Mouse (Mus musculus) G1E (cell line): ENCODE measurements at regions not wholly inside any gene's neighbourhood (a gene's known extent, or its start where the extent isn't known, plus 50 kb on each side); places are given as distances from the start of the nearest gene placed in this dataset.

ENCODE experiments used
- ATAC-seq: 2 replicates; pipeline ENCODE4 v1.8.0; 2016; ENCODE audit warnings: mild to moderate bottlenecking; ENCODE audit not compliant: insufficient number of reproducible peaks, poor library complexity, low FRiP score, severe bottlenecking; ENCODE audit errors: extremely low read depth
- DNase-seq: peaks from one replicate; pipeline ENCODE4 v3.0.0; 2012; ENCODE audit warnings: low spot score
- H3K27me3 ChIP-seq: 2 replicates; pipeline ENCODE4 v1.6.1; 2012; ENCODE audit warnings: mild to moderate bottlenecking, low read length, inconsistent platforms; ENCODE audit not compliant: insufficient read depth
- H3K36me3 ChIP-seq: replicated peaks from 2 replicates; pipeline ENCODE3; 2012; ENCODE audit warnings: mild to moderate bottlenecking, inconsistent platforms
- H3K4me1 ChIP-seq: 2 replicates; pipeline ENCODE4 v1.6.1; 2012; ENCODE audit warnings: low read depth, low read length, inconsistent platforms, mixed read lengths; ENCODE audit not compliant: insufficient read depth
- H3K4me3 ChIP-seq: 2 replicates; pipeline ENCODE4 v1.5.1; 2012; ENCODE audit warnings: low read depth, mild to moderate bottlenecking, inconsistent platforms, low read length, moderate library complexity, mixed read lengths
- H3K9me3 ChIP-seq: replicated peaks from 2 replicates; pipeline ENCODE4 v1.6.1; 2012; ENCODE audit warnings: inconsistent platforms
- CTCF ChIP-seq: IDR thresholded peaks from 2 replicates; pipeline ENCODE4 v1.5.1; 2012; ENCODE audit warnings: low read depth, low read length, inconsistent platforms, mixed read lengths
- GATA1 ChIP-seq: IDR thresholded peaks from 2 replicates; pipeline ENCODE4 v1.6.1; 2012; ENCODE audit warnings: borderline replicate concordance, low read length, inconsistent platforms, mixed read lengths
- GATA2 ChIP-seq: IDR thresholded peaks from 2 replicates; pipeline ENCODE4 v1.6.1; 2012; ENCODE audit warnings: low read depth, low read length, inconsistent platforms, borderline replicate concordance
- POLR2AphosphoS5 ChIP-seq: IDR thresholded peaks from 2 replicates; pipeline ENCODE4 v1.6.1; 2012; ENCODE audit warnings: low read depth, low read length, inconsistent platforms; ENCODE audit not compliant: insufficient replicate concordance
- TAL1 ChIP-seq: conservative IDR thresholded peaks from 2 replicates; pipeline ENCODE4 v1.6.1; 2012; ENCODE audit warnings: low read depth, low read length, inconsistent platforms, mixed read lengths

DNA sequence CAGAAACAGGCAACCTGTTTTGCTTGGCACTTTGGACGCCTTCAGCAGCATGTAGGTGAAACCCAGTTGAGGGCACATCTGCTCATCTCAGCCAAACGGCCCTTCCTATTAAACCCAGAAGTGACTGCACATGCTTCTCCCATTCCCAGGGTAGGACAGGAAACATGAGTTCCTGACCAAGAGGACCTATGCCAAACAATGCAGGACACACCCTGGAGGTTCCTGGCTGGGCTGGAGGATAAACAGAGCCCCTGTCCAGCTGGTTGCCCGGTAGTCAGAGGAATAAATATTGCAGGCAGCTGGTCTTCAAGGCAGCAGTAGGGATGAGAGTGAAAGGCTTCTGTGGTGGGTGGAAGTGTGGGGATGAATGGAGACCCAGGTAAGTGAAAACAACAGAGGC, 514.5 kb upstream of the Zdhhc25 start:
- no peak for DNase-seq
- Histone ChIP-seq H3K27me3 (no peaks in the 10 kb centered on the region), H3K4me1 (no peaks in the 10 kb centered on the region), H3K9me3 (peaks cover 77% of the 10 kb centered on the region), H3K36me3 (no peaks in the 10 kb centered on the region), H3K4me3 (no peak overlapping the region)
- no peak for ATAC-seq
- TF ChIP-seq GATA1 = no peak
- TF ChIP-seq TAL1 = no peak
- TF ChIP-seq POLR2AphosphoS5 = no peak
- TF ChIP-seq CTCF = no peak
- TF ChIP-seq GATA2 = no peak

DNA sequence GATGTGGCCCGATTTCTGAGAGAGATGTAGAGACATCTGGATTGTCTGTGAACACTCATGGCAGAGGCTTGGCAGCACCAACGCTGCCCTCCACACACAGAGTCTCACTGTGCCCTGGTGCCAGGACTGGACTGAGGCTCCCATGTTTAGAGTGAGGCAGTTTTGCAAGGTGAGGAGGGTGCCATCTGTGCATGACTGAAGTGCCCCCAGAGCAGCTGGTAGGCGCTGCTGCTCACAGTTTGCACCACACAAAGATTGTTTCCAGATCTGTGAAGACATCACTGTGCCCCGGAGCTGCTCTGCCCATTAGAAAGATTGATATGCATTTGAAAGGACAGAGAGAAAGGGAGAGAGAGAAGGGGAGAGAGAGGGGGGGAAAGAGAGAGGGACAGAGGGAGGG, 510.6 kb upstream of the Zdhhc25 start:
- no peaks in the 10 kb centered on the region for H3K36me3 ChIP-seq
- H3K4me1 ChIP-seq = no peaks in the 10 kb centered on the region
- no peak for TF ChIP-seq GATA1
- TF ChIP-seq GATA2 = no peak
- no peak for TF ChIP-seq TAL1
- TF ChIP-seq CTCF = no peak
- TF ChIP-seq POLR2AphosphoS5 = no peak
- ATAC-seq (no peak), DNase-seq (no peak)
- H3K9me3 ChIP-seq = peaks cover 65% of the 10 kb centered on the region
- H3K4me3 ChIP-seq = no peak overlapping the region
- no peaks in the 10 kb centered on the region for H3K27me3 ChIP-seq

DNA sequence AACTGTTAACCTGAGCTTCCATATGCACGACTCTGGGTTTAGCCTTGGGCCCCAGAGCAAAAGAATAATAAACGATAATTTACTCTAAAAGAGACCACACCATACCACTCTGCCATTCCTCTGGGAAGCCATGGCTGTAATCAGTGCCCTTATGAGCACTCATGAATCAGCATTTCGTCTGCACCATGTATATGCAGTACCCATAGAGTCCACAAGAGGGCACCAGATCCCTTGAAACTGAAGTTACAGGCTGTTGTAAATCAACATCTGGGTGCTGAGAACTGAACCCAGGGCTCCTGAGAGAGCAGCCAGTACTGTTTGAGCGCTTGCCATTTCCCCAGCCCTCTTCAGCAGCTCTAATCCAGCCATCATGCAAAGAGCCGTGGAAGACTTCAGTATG, 508.7 kb upstream of the Zdhhc25 start:
- Histone ChIP-seq H3K4me1 (no peaks in the 10 kb centered on the region), H3K27me3 (no peaks in the 10 kb centered on the region), H3K4me3 (no peak overlapping the region), H3K9me3 (peaks cover 59% of the 10 kb centered on the region), H3K36me3 (no peaks in the 10 kb centered on the region)
- ATAC-seq (no peak), DNase-seq (no peak)
- TF ChIP-seq CTCF (no peak), GATA1 (no peak), GATA2 (no peak)

DNA sequence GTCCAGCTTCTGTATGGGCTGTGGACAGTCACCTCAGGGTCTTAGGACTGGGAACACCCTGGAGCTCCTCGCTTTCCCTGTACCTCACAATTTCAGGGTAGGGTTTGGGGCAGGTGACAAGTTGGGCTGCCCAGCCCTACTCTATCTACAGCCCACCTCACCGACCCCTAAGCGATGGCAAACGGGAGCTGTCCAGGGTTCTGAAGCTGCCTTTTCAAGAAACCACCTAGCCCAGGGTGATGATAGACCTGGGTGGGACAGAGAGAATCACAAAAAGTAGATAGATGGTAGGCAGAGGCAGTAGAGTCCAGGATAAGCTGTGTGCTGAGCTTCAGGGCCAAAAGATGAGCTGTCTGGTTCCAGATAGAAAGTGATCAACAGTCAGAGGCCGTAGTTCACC, 479.7 kb upstream of the Zdhhc25 start:
- ATAC-seq = no peak
- peaks cover 87% of the 10 kb centered on the region for H3K9me3 ChIP-seq
- no peaks in the 10 kb centered on the region for H3K4me1 ChIP-seq
- TF ChIP-seq POLR2AphosphoS5 (no peak), GATA1 (no peak), GATA2 (no peak), CTCF (no peak), TAL1 (no peak)
- no peak overlapping the region for H3K4me3 ChIP-seq
- H3K27me3 ChIP-seq = no peaks in the 10 kb centered on the region
- no peaks in the 10 kb centered on the region for H3K36me3 ChIP-seq
- no peak for DNase-seq

DNA sequence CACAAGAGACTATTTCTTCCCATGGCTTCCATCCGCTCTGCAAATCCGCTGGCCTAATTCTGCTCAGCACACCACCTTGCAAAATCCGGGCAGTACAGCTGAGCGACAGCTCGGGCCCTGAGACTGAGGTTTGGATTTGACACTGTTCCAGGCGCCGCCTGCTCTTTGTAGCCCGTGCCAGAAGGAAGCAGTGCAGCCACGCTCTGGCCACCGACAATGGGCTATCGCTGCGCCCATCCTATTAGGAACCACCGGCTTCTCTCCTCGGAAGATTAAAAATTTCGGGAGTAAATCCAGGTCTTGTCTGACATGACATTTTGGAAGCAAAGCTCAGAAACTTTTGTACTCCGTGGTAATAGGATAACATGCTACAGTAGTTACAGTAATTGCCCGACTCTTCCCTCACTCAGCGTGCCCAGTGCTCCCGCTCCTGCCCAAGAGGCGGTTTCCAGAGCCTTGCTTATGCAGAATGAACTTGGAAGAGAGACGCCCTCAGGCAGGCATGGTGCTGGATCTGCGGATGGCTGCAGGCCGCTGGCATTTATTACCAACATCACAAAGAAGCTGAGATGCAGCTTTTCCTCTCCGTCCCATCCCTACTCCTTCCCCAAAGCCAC, 476.1 kb upstream of the Zdhhc25 start:
- TF ChIP-seq CTCF (no peak), TAL1 (no peak), GATA1 (no peak), POLR2AphosphoS5 (no peak)
- ATAC-seq (no peak), DNase-seq (no peak)
- Histone ChIP-seq H3K9me3 (peaks cover 69% of the 10 kb centered on the region), H3K36me3 (no peaks in the 10 kb centered on the region), H3K27me3 (no peaks in the 10 kb centered on the region), H3K4me3 (no peak overlapping the region), H3K4me1 (no peaks in the 10 kb centered on the region)

DNA sequence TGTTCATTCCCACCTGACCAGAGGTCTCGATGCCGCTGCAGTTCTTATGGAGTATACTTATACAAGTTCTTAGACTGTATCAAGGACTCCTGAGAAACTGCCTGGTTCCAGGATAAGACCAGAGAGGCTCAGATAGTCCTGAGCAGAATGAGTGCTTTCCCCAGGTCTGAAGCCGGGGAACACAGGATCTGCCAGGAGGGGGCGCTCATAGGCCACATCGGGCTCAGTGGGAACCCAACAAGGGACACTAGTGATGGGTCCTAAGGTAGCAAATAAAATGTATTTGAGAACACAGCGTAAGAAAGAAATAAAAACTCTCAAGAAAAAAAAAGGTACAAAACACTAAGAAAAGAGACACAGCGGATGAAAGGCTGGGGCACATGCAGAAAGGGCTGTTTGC, 454.0 kb upstream of the Zdhhc25 start:
- peaks cover 86% of the 10 kb centered on the region for H3K9me3 ChIP-seq
- DNase-seq = no peak
- H3K4me3 ChIP-seq = no peak overlapping the region
- H3K27me3 ChIP-seq = no peaks in the 10 kb centered on the region
- H3K36me3 ChIP-seq = no peaks in the 10 kb centered on the region
- no peaks in the 10 kb centered on the region for H3K4me1 ChIP-seq
- ATAC-seq = no peak
- TF ChIP-seq GATA1 = no peak

DNA sequence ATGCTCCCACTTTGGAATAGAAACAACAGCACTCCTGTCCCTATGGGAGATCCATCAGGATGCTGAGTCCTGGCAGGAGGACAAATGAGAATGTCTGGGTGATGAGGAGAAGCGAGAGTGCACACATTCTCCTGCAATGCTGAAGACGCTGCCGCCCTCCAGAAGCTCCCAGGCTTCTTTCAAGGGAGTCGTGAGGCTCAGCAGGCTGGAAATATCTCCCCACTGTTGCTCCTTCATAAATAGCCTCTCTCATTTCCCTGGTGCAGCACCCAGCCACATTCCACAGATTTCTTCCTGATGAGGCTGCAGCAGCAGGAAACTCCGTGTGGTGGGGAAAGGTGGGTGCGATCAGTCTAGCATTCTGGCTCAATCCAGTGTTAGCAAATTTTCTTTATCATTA, 448.9 kb upstream of the Zdhhc25 start:
- DNase-seq = no peak
- Histone ChIP-seq H3K36me3 (no peaks in the 10 kb centered on the region), H3K9me3 (peaks cover 74% of the 10 kb centered on the region), H3K4me1 (no peaks in the 10 kb centered on the region), H3K27me3 (no peaks in the 10 kb centered on the region), H3K4me3 (no peak overlapping the region)
- ATAC-seq = no peak
- TF ChIP-seq GATA2 (no peak), TAL1 (no peak), GATA1 (no peak), POLR2AphosphoS5 (no peak), CTCF (no peak)
